Mouse (Mus musculus) heart, postnatal 4 days (tissue): Measurements from ENCODE around the gene Cbx5. TPM values are rescaled to one million over a fixed set of nuclear protein-coding genes. Genes with fewer than 3 reads are reported as not detected.

ENCODE experiments used
- microRNA-seq, 2 experiments: library from miRNA; unstranded; fragments of <30 nt; microRNA quantifications; one replicate each; pipeline ENCODE4 v1.2.0; 2021 to 2022
- total RNA-seq, 2 experiments: library from RNA; stranded (reverse); gene quantifications; 2 replicates each; pipeline ENCODE4 v1.2.3; 2021

Cbx5 gene
- total RNA-seq, 2 experiments from 2014 or later: 146 TPM

Small RNA genes within 50 kb of the gene (microRNA-seq; reads per million reads assigned to microRNA genes)
- 147 to 248 reads per million in 2 experiments for gene Mir148b

Other genes with a start within 250 kb of the Cbx5 start
- not detected for gene Hoxc8, start 249.2 kb downstream of the Cbx5 start, total RNA-seq
- under 1 TPM in 1 of 2 experiments, not detected in 1; 0.16 TPM for gene Hoxc6, start 241.6 kb downstream of the Cbx5 start, total RNA-seq
- under 1 TPM in 1 of 2 experiments, not detected in 1; 0.14 TPM for gene Hoxc4, start 220.9 kb downstream of the Cbx5 start, total RNA-seq
- gene Smug1, start 72.7 kb downstream of the Cbx5 start, total RNA-seq: 10 to 100 TPM; 12.7 to 14.1 TPM
- 100 to 1,000 TPM; 408 to 415 TPM for gene Hnrnpa1, start 616 bp upstream of the Cbx5 start, total RNA-seq
- 1 to 10 TPM; 1.0 to 1.1 TPM for gene Nfe2, start 18.6 kb upstream of the Cbx5 start, total RNA-seq
- gene Copz1, start 32.9 kb upstream of the Cbx5 start, total RNA-seq: 10 to 100 TPM; 88.7 to 91.2 TPM
- not detected for gene Gpr84, start 70.8 kb upstream of the Cbx5 start, total RNA-seq
- gene Zfp385a, start 100.3 kb upstream of the Cbx5 start, total RNA-seq: 10 to 100 TPM; 21.9 to 22.0 TPM
- 100 to 1,000 TPM; 120 to 121 TPM for gene Itga5, start 126.9 kb upstream of the Cbx5 start, total RNA-seq
- 1 to 10 TPM; 1.3 to 1.8 TPM for gene Gtsf1, start 190.7 kb upstream of the Cbx5 start, total RNA-seq
- not detected for gene Gtsf2, start 208.7 kb upstream of the Cbx5 start, total RNA-seq
- gene Nckap1l, start 214.0 kb upstream of the Cbx5 start, total RNA-seq: 1 to 10 TPM; 2.7 to 3.4 TPM